Mouse (Mus musculus) liver, adult 2 months (tissue): ENCODE measurements around the gene Adamts16.

Experiments
- CTCF ChIP-seq: fragments of 200-500 bp; IDR thresholded peaks from 2 replicates; pipeline ENCODE4 v1.5.1; 2011; ENCODE audit warnings: low read depth, low read length, control low read depth
- POLR2A ChIP-seq: fragments of 200-500 bp; IDR thresholded peaks from 2 replicates; pipeline ENCODE4 v1.6.1; 2011; ENCODE audit warnings: low read length, control low read depth; ENCODE audit not compliant: insufficient read depth; ENCODE audit errors: extremely low read depth

- TF ChIP-seq CTCF = no peak
- TF ChIP-seq POLR2A = no peak
Measured at GRCm38 (mm10) chr13:70862162-70862908, 20.7 kb upstream of the Adamts16 start.
